Mouse (Mus musculus) limb, embryonic 13.5 days (tissue): Measurements from ENCODE around the gene Myl6b. TPM values are rescaled to one million over a fixed set of nuclear protein-coding genes. Genes with fewer than 3 reads are reported as not detected.

Source experiments
- ATAC-seq: fragments of 200-750 bp; cut with Nextera tagmentation; 2 replicates; pipeline ENCODE4 v1.8.0; 2017; ENCODE audit warnings: low read depth, moderate number of reproducible peaks, moderate TSS enrichment; ENCODE audit not compliant: low FRiP score
- H3K27ac ChIP-seq: fragments of 300-500 bp; sonication (generic); 2 replicates; pipeline ENCODE4 v1.5.1; 2015; ENCODE audit warnings: inconsistent platforms, mild to moderate bottlenecking, moderate library complexity
- H3K27me3 ChIP-seq: fragments of 300-500 bp; sonication (generic); 2 replicates; pipeline ENCODE4 v1.6.1; 2015; ENCODE audit warnings: mild to moderate bottlenecking, inconsistent platforms
- H3K36me3 ChIP-seq: fragments of 300-500 bp; sonication (generic); 2 replicates; pipeline ENCODE4 v1.6.1; 2015; ENCODE audit warnings: inconsistent platforms, mild to moderate bottlenecking, moderate library complexity
- H3K4me1 ChIP-seq: fragments of 300-500 bp; sonication (generic); 2 replicates; pipeline ENCODE4 v1.6.1; 2015; ENCODE audit warnings: inconsistent platforms
- H3K4me2 ChIP-seq: fragments of 300-500 bp; sonication (generic); replicated peaks from 2 replicates; pipeline ENCODE4 v1.6.1; 2015; ENCODE audit warnings: inconsistent platforms, mild to moderate bottlenecking, moderate library complexity
- H3K4me3 ChIP-seq: fragments of 300-500 bp; sonication (generic); 2 replicates; pipeline ENCODE4 v1.5.1; 2015; ENCODE audit warnings: moderate library complexity, mild to moderate bottlenecking, inconsistent platforms
- H3K9ac ChIP-seq: fragments of 300-500 bp; sonication (generic); 2 replicates; pipeline ENCODE4 v1.6.1; 2015; ENCODE audit warnings: mild to moderate bottlenecking, inconsistent platforms
- H3K9me3 ChIP-seq: fragments of 300-500 bp; sonication (generic); 2 replicates; pipeline ENCODE4 v1.6.1; 2016; ENCODE audit warnings: inconsistent platforms
- WGBS: fragments of 180-500 bp; shearing (Covaris S2); methylation state at CpG from one replicate; pipeline ENCODE4 v1.1.7; 2015; 5-methylcytosine and 5-hydroxymethylcytosine counted together
- polyA plus RNA-seq: library from polyadenylated mRNA; unstranded; fragments of >200 nt; fragmentation: Nextera tagmentation; extraction: Ambion mirVana; gene quantifications from 2 replicates; pipeline ENCODE4 v1.2.1, GENCODE M21; 2015

Gene Myl6b
- polyA plus RNA-seq, 1 experiment from 2014 or later: 4.7 TPM

DNA sequence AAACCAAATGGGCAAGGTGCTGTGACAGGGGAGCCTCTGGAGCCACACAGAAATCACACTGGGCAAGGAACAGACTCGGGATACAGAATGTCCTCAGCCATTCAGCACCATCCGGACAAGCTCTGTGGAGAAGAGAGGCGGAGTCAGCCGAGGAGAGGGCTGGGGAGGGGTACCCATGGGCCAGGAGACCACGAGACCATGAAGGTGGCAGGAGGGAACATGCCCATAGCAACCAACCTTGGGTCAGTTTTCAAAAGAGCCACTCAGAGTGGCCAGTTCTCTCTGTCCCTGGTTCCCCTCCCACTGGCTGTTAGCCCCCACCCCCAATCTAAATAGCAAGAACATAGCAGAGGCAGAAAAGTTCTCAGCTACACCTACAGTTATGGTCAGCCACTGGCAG lies 7.6 kb downstream of the Myl6b start:
- peaks cover 60% of the 10 kb centered on the region for H3K36me3 ChIP-seq
- no peaks in the 10 kb centered on the region for H3K27me3 ChIP-seq
- peaks cover 41% of the 10 kb centered on the region for H3K4me1 ChIP-seq
- H3K9ac ChIP-seq: no peak overlapping the region
- 54% methylated on average over 5 of the region's 5 CpGs for WGBS
- peak overlapping the region; percentile 79 for H3K4me2 ChIP-seq
- peak overlapping the region; percentile 6; the same call in 1 of the 2 replicates for H3K27ac ChIP-seq
- no peak overlapping the region for H3K4me3 ChIP-seq
- no peak for ATAC-seq
- H3K9me3 ChIP-seq: no peaks in the 10 kb centered on the region

DNA sequence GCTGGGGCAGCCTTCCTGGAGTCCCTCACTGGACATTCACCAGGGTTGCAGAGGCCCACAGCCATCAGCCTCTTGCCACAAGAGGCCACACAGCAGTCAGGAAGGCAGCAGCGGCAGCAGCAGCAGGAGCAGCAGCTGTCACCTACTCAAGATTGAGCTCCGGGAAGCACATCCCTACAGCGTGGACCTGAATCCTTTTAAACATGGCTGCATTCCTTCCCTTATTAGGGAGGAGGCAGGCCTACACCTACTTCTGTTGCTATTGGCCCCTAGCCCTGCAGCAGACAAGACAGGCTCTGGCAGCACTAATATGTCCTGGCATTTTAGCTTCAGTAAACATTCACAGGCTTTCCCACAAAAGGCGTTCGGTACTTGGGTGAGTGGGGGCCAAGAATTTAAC lies 8.3 kb downstream of the Myl6b start:
- ATAC-seq: no peak
- H3K9me3 ChIP-seq: no peaks in the 10 kb centered on the region
- H3K9ac ChIP-seq: 0 out of 2 replicates have a peak overlapping the region, but pooled peaks have one; percentile 50
- H3K27me3 ChIP-seq: no peaks in the 10 kb centered on the region
- 59% methylated on average over 5 of the region's 5 CpGs for WGBS
- peaks cover 67% of the 10 kb centered on the region for H3K36me3 ChIP-seq
- H3K4me3 ChIP-seq: no peak overlapping the region
- H3K4me2 ChIP-seq: no peak overlapping the region
- H3K4me1 ChIP-seq: peaks cover 38% of the 10 kb centered on the region
- no peak overlapping the region for H3K27ac ChIP-seq

DNA sequence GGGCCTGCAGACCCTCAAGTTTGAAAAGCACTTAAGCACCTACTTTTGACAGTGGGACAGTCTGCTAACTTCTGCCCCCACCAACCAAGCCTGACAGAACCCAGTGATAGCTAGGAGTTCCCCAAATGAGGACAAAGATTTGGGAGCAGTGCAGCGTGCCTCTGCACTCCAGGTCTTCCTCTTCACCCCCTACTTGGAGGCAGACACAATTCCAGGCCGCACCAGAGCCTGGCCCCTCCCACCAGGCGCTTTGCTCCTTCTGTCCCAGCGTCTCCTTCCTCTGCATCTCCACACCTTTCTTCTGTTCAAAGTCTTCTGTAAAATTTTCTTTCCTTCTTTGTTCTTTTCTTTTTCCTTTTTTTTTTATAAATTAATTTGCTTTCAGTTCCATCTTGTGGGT lies 8.7 kb downstream of the Myl6b start:
- H3K4me3 ChIP-seq: no peak overlapping the region
- H3K27ac ChIP-seq: peak overlapping the region; percentile 33; the same call in 1 of the 2 replicates
- H3K9me3 ChIP-seq: no peaks in the 10 kb centered on the region
- peaks cover 33% of the 10 kb centered on the region for H3K4me1 ChIP-seq
- H3K4me2 ChIP-seq: no peak overlapping the region
- 57% methylated on average over 4 of the region's 4 CpGs for WGBS
- H3K36me3 ChIP-seq: peaks cover 67% of the 10 kb centered on the region
- peak overlapping the region; percentile 50; the same call in 1 of the 2 replicates for H3K9ac ChIP-seq
- H3K27me3 ChIP-seq: no peaks in the 10 kb centered on the region
- ATAC-seq: no peak

DNA sequence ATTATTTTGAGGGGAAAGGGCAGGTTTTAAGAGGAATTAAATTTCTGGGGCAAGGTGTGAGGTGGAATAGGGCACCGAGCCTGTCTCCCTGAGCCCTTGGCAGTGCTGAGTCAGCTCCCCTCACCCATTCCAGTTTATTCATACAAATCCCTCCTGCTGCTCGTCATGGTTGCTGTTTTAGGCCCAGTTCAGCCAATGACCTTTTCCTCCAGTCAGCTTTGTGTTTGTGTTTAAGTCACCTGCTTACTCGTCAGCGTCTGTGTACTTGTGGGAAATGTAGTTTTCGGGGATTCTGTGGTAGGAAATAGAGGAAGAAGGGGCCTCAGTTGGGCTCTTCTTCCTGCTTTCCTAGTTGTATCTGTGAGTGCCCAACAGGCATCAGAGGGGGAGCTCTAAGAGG lies 9.1 kb downstream of the Myl6b start:
- H3K27me3 ChIP-seq: no peaks in the 10 kb centered on the region
- no peak for ATAC-seq
- H3K9ac ChIP-seq: peak overlapping the region; percentile 50; the same call in 1 of the 2 replicates
- peaks cover 30% of the 10 kb centered on the region for H3K4me1 ChIP-seq
- H3K4me3 ChIP-seq: no peak overlapping the region
- WGBS: 63% methylated on average over 5 of the region's 5 CpGs
- no peak overlapping the region for H3K4me2 ChIP-seq
- peak overlapping the region; percentile 33; the same call in 1 of the 2 replicates for H3K27ac ChIP-seq
- H3K36me3 ChIP-seq: peaks cover 71% of the 10 kb centered on the region
- H3K9me3 ChIP-seq: no peaks in the 10 kb centered on the region

DNA sequence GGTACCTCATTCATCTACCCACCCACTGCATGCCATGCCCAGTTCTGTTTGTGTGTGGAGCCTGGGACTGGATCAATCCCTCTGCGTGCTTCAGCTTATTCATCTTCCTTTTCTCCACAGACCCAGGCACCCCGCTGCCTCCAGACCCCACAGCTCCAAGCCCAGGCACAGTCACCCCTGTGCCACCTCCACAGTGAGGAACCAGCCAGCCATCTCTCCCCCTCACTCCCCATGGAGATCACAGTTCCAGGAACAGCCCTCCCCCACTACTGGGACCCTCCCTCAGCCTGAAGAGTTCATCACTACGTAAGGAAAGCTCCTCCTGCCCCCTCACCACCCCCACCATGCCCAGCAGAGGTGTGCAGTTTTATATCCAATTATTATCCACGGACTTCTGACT lies 9.7 kb downstream of the Myl6b start:
- Histone ChIP-seq H3K4me3 (no peak overlapping the region), H3K9ac (no peak overlapping the region), H3K4me1 (peaks cover 30% of the 10 kb centered on the region), H3K36me3 (peaks cover 77% of the 10 kb centered on the region), H3K27ac (no peak overlapping the region), H3K27me3 (no peaks in the 10 kb centered on the region), H3K9me3 (no peaks in the 10 kb centered on the region), H3K4me2 (no peak overlapping the region)
- ATAC-seq: no peak
- 78% methylated on average over 4 of the region's 4 CpGs for WGBS

GRCm38 (mm10) chr10:128487861-128488712 lies 10.4 kb downstream of the Myl6b start:
- Histone ChIP-seq H3K4me3 (no peak overlapping the region), H3K4me1 (peaks cover 30% of the 10 kb centered on the region), H3K36me3 (peaks cover 84% of the 10 kb centered on the region), H3K27me3 (no peaks in the 10 kb centered on the region), H3K4me2 (no peak overlapping the region), H3K9ac (no peak overlapping the region), H3K9me3 (no peaks in the 10 kb centered on the region), H3K27ac (no peak overlapping the region)
- ATAC-seq: no peak
- WGBS: 93% methylated on average over 22 of the region's 22 CpGs

DNA sequence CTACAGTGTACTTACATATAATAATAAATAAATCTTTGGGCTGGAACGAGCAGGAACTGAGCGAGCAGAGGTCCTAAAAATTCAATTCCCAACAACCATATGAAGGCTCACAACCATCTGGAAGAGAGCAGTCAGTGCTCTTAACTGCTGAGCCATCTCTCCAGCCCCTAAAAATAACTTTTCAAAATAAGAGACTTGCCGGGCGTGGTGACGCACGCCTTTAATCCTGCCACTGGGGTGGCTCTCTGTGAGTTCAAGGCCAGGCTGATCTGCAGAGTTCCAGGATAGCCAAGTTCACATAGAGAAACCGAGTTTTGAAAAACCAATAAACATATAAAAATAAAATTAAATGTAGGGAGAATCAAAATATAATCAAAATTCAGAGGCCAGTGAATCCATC lies 12.1 kb downstream of the Myl6b start:
- H3K9ac ChIP-seq: no peak overlapping the region
- H3K27ac ChIP-seq: no peak overlapping the region
- no peaks in the 10 kb centered on the region for H3K27me3 ChIP-seq
- no peak overlapping the region for H3K4me2 ChIP-seq
- H3K9me3 ChIP-seq: no peaks in the 10 kb centered on the region
- H3K4me1 ChIP-seq: peaks cover 18% of the 10 kb centered on the region
- H3K4me3 ChIP-seq: no peak overlapping the region
- WGBS: 90% methylated on average over 7 of the region's 7 CpGs
- ATAC-seq: no peak
- peaks cover 94% of the 10 kb centered on the region for H3K36me3 ChIP-seq

DNA sequence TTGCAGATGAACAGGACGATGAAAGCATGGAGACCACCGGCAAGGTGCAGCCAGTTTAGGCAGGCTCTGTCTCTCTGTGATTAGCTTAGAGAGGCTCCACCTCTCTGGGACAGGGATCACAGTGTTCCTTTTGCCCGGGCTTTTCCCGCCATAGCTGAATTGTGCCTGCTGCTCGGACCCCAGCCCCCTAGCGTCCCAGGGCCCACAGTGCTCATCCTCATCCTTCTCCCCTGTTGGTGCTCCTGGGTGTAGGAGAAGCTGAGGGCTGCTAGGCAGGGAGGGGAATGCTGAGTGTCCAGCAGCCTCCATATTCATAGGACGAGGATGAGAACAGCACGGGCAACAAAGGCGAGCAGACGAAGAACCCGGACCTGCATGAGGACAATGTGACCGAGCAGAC lies 24.1 kb downstream of the Myl6b start:
- Histone ChIP-seq H3K9me3 (no peaks in the 10 kb centered on the region), H3K9ac (no peak overlapping the region), H3K27ac (no peak overlapping the region), H3K36me3 (peaks cover 93% of the 10 kb centered on the region), H3K4me1 (no peaks in the 10 kb centered on the region), H3K4me2 (no peak overlapping the region), H3K27me3 (no peaks in the 10 kb centered on the region), H3K4me3 (no peak overlapping the region)
- no peak for ATAC-seq
- WGBS: 91% methylated on average over 11 of the region's 12 CpGs

DNA sequence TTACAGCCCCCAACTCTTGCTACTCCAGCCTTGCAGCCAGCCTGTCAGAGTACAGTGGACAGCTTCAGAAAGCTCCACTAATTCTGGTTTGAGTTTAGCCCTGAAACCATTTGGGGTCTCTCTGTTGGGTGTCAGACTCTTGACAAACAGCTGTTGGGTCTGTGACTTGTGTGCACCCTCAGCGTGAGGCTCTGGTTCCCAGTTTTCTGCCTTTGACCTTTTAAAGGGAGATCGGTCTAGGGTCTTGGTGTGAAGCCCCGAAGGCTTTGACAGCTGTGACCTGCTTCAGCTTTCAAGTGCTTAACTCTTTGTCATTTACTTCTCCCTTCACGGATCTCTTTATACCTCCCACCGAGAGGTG lies 38.2 kb downstream of the Myl6b start:
- H3K27ac ChIP-seq: peak overlapping the region; percentile 94; the same call in 1 of the 2 replicates
- no peak for ATAC-seq
- H3K9ac ChIP-seq: peak overlapping the region; percentile 97
- peak overlapping the region; percentile 93 for H3K4me3 ChIP-seq
- H3K36me3 ChIP-seq: peaks cover 43% of the 10 kb centered on the region
- H3K27me3 ChIP-seq: no peaks in the 10 kb centered on the region
- H3K4me2 ChIP-seq: peak overlapping the region; percentile 85
- H3K4me1 ChIP-seq: peaks cover 11% of the 10 kb centered on the region
- H3K9me3 ChIP-seq: no peaks in the 10 kb centered on the region
- WGBS: under 1% methylated on average over 5 of the region's 5 CpGs

- WGBS: 1% methylated on average over 25 of the region's 67 CpGs
- H3K27ac ChIP-seq: peak overlapping the region; percentile 94
- no peaks in the 10 kb centered on the region for H3K9me3 ChIP-seq
- peak overlapping the region; percentile 97 for H3K9ac ChIP-seq
- peaks cover 37% of the 10 kb centered on the region for H3K36me3 ChIP-seq
- ATAC-seq: peak; percentile 65
- peak overlapping the region; percentile 93 for H3K4me3 ChIP-seq
- H3K4me1 ChIP-seq: peaks cover 11% of the 10 kb centered on the region
- H3K27me3 ChIP-seq: no peaks in the 10 kb centered on the region
- H3K4me2 ChIP-seq: peak overlapping the region; percentile 85
Observed at GRCm38 (mm10) chr10:128459409-128460269, 38.8 kb downstream of the Myl6b start.

DNA sequence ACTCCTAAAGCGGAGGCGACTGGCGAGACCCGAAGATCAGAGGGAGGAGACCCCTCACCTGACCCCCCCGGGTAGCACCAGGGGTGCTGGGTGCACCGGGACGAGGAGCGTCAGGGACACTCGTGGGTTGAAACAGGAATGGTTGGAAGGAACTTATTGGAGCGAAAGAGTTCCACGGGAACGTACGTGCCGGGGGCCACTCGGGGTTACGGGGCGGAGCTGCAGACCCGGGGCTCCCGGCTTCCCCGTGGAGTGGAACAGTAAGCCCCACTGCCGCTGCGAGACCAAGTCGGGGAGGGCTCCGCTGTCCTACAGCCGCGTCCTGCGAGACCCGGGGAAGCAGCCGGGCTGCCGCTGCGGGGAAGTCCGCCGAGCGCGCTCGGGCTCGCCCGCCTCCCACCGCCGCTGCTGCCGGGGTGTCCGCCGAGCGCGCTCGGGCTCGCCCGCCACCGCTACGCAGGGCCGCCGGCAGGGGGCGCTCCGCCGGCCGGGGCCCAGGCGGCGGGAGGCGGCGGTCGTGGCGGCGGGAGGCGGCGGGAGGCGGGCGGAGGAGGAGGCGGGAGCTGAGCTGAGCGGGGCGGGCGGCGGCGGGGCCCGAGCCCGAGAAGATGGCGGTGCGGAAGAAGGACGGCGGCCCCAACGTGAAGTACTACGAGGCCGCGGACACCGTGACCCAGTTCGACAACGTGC lies 39.6 kb downstream of the Myl6b start, which contains the start of gene Smarcc2:
Smarcc2 (plus strand) TSS at position 530 of the 690 bp plus-strand sequence.
- Histone ChIP-seq H3K4me1 (peaks cover 11% of the 10 kb centered on the region), H3K36me3 (peaks cover 29% of the 10 kb centered on the region), H3K27me3 (no peaks in the 10 kb centered on the region), H3K4me3 (peak within 1 kb of the TSS; percentile 93), H3K4me2 (peak within 1 kb of the TSS; percentile 85), H3K9ac (peak within 1 kb of the TSS; percentile 97), H3K27ac (peak within 1 kb of the TSS; percentile 94), H3K9me3 (no peaks in the 10 kb centered on the region)
- WGBS: under 1% methylated on average over 75 of the region's 86 CpGs
- ATAC-seq: peak; percentile 81
